Mouse (Mus musculus): ENCODE measurements around the gene BC049715. TPM values are rescaled to one million over a fixed set of nuclear protein-coding genes. Genes with fewer than 3 reads are reported as not detected.

BC049715 gene
- total and polyA plus RNA-seq, 3 experiments = 0.27 to 1.2 TPM; not detected in 1

DNA sequence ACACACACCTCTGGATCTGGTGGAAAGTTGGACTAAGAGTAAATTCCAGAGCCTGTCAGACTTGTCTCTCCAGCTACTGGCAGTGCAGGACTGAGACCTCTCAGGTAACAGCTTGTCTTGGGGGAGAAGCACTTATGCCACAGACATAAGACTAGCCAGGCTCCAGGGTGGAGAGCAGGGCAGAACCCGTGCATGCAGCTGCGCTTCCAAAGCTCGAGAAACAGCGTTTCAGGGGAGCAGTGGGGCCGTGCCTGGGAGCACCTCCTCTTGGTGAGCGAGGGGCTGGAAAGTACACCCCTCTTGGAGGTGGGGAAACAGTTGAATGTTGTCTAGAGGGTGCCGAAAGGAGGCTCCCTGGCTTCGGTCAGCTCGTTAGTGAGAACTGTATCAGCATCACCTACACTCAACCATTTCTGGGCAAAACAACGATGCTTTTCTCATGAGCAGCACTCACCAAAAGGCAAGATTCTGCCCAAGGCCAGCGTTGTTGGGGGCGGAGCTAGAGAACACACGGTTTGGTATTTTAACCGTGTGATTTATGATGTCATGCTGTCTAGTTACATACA, 28.7 kb downstream of the BC049715 start:
- H3K9ac ChIP-seq (ENCODE audit: control insufficient read depth, low read depth, low read length, poor library complexity, severe bottlenecking) = no peak overlapping the region
- no peaks in the 10 kb centered on the region for H3K9me3 ChIP-seq (replicated peaks; ENCODE audit: insufficient read depth, low read length)
- H3K27ac ChIP-seq (ENCODE audit: control insufficient read depth, low read depth, low read length) = no peak overlapping the region
- no peak for TF ChIP-seq POLR2AphosphoS5 (IDR thresholded peaks at IDR 0.05; ENCODE audit: borderline replicate concordance, low read depth, low read length)
- TF ChIP-seq MAFK (IDR thresholded peaks at IDR 0.05; ENCODE audit: borderline replicate concordance, low read depth, low read length) = no peak
- TF ChIP-seq CTCF (IDR thresholded peaks at IDR 0.05 in 2 of 3, conservative IDR thresholded peaks at IDR 0.05 in 1 of 3; ENCODE audit: control insufficient read depth in 1 of 3, insufficient read depth in 1 of 3, low read depth in 2 of 3, low read length in 3 of 3, poor library complexity in 1 of 3, severe bottlenecking in 1 of 3) = no peak; a peak in 1 of 6 replicates
- no peaks in the 10 kb centered on the region for H3K79me2 ChIP-seq (ENCODE audit: control insufficient read depth, insufficient read depth, low read length, poor library complexity)
- H3K36me3 ChIP-seq (ENCODE audit: control insufficient read depth in 1 of 2, insufficient read depth in 2 of 2, low read length in 2 of 2) = peaks cover 0 to 9% of the 10 kb centered on the region in 2 experiments; a peak in 2 of 4 replicates
- H3K4me1 ChIP-seq (ENCODE audit: control insufficient read depth in 1 of 2, insufficient read depth in 2 of 2, low read length in 2 of 2) = peaks cover 0 to 22% of the 10 kb centered on the region in 2 experiments; a peak in 3 of 4 replicates
- no peak overlapping the region for H3K4me3 ChIP-seq (ENCODE audit: control insufficient read depth in 1 of 2, insufficient read depth in 1 of 2, low read depth in 2 of 2, low read length in 2 of 2)
- no peaks in the 10 kb centered on the region for H3K27me3 ChIP-seq (ENCODE audit: control insufficient read depth in 1 of 2, insufficient read depth in 2 of 2, low read length in 2 of 2)
- DNase-seq (ENCODE audit: low read depth, low spot score) = no peak

DNA sequence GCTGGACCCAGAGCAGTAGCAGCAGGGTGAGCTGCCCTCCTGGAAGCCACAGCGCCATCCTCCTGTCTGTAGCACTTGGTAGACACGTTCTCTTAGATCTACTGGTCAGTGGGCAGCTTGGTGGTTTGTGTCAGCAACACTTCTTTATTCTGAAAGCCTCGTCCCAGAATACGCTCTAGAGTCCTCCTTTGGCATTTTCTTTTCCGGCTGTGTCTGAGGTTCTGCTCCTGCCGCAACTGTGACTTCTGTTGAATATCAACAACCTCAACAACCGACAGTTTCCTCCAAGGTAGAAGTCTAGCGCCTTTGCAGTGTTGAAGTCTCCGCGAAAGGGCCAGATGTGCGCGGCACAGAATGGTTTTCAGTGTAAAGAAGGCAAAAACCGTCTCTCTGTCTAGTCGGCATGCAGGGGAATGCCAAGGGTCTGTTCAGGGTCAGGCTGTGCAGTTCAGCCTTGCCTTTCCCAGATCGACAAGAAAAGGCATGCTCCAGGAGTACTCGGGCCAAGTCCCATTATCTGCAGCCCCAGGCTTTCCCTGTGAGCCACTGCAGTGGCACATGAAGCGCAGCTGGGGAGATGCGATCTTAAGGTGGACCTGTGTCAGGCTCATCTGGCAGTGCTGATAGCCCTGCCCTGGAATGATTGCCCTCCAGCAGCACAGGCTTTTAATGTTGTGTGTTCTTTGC, 29.9 kb downstream of the BC049715 start, which contains the start of gene Art4:
TSS of gene Art4 (minus strand) at position 548 of the 687 bp plus-strand sequence.
- Histone ChIP-seq H3K9me3 (replicated peaks; ENCODE audit: insufficient read depth, low read length) (no peaks in the 10 kb centered on the region), H3K4me3 (ENCODE audit: control insufficient read depth in 1 of 2, insufficient read depth in 1 of 2, low read depth in 2 of 2, low read length in 2 of 2) (peak within 1 kb of the TSS; percentile 16 to 67), H3K9ac (ENCODE audit: control insufficient read depth, low read depth, low read length, poor library complexity, severe bottlenecking) (peak within 1 kb of the TSS; percentile 43), H3K4me1 (ENCODE audit: control insufficient read depth in 1 of 2, insufficient read depth in 2 of 2, low read length in 2 of 2) (peaks cover 0 to 22% of the 10 kb centered on the region in 2 experiments; a peak in 3 of 4 replicates), H3K27ac (ENCODE audit: control insufficient read depth, low read depth, low read length) (peak within 1 kb of the TSS; percentile 28; the same call in 1 of the 2 replicates), H3K36me3 (ENCODE audit: control insufficient read depth in 1 of 2, insufficient read depth in 2 of 2, low read length in 2 of 2) (peaks cover 0 to 9% of the 10 kb centered on the region in 2 experiments; a peak in 2 of 4 replicates), H3K79me2 (ENCODE audit: control insufficient read depth, insufficient read depth, low read length, poor library complexity) (no peaks in the 10 kb centered on the region), H3K27me3 (ENCODE audit: control insufficient read depth in 1 of 2, insufficient read depth in 2 of 2, low read length in 2 of 2) (no peaks in the 10 kb centered on the region)
- peak; percentile 85 for DNase-seq (ENCODE audit: low read depth, low spot score)
- TF ChIP-seq TAL1 (IDR thresholded peaks at IDR 0.05; ENCODE audit: low read length) (peak; percentile 94), SIN3A (IDR thresholded peaks at IDR 0.05; ENCODE audit: low read length) (peak; percentile 66), USF2 (IDR thresholded peaks at IDR 0.05; ENCODE audit: borderline replicate concordance in 1 of 2, insufficient read depth in 1 of 2, low read depth in 1 of 2, low read length in 2 of 2) (no peak), BHLHE40 (IDR thresholded peaks at IDR 0.05; ENCODE audit: borderline replicate concordance, low read depth, low read length) (peak; percentile 83), ELF1 (IDR thresholded peaks at IDR 0.05; ENCODE audit: low read depth, low read length) (no peak), POLR2AphosphoS2 (IDR thresholded peaks at IDR 0.05; ENCODE audit: low read length) (no peak), ZKSCAN1 (IDR thresholded peaks at IDR 0.05; ENCODE audit: low read depth, low read length) (no peak), MAZ (IDR thresholded peaks at IDR 0.05; ENCODE audit: low read depth, low read length) (no peak; the same call in 1 of the 2 replicates), ZC3H11A (IDR thresholded peaks at IDR 0.05; ENCODE audit: low read depth, low read length) (no peak), POLR2AphosphoS5 (IDR thresholded peaks at IDR 0.05; ENCODE audit: borderline replicate concordance, low read depth, low read length) (no peak), E2F4 (IDR thresholded peaks at IDR 0.05; ENCODE audit: borderline replicate concordance, low read depth, low read length) (no peak), EP300 (IDR thresholded peaks at IDR 0.05; ENCODE audit: low read depth in 1 of 2, low read length in 2 of 2) (peak; percentile 88 to 93), USF1 (IDR thresholded peaks at IDR 0.05; ENCODE audit: low read depth, low read length) (no peak), ZMIZ1 (IDR thresholded peaks at IDR 0.05; ENCODE audit: low read depth, low read length) (no peak), UBTF (IDR thresholded peaks at IDR 0.05; ENCODE audit: borderline replicate concordance, insufficient read depth, low read depth, low read length) (0 out of 2 replicates have a peak, but pooled peaks have one; percentile 32), CHD1 (IDR thresholded peaks at IDR 0.05; ENCODE audit: low read depth, low read length) (no peak), NELFE (IDR thresholded peaks at IDR 0.05; ENCODE audit: low read depth, low read length) (no peak), HCFC1 (IDR thresholded peaks at IDR 0.05; ENCODE audit: low read depth, low read length) (no peak), GATA1 (IDR thresholded peaks at IDR 0.05; ENCODE audit: low read depth, low read length) (peak; percentile 87), JUND (IDR thresholded peaks at IDR 0.05; ENCODE audit: low read depth, low read length) (no peak), CHD2 (IDR thresholded peaks at IDR 0.05; ENCODE audit: low read length) (no peak; the same call in 1 of the 2 replicates), POLR2A (IDR thresholded peaks at IDR 0.05; ENCODE audit: control insufficient read depth in 1 of 2, insufficient read depth in 1 of 2, low read depth in 1 of 2, low read length in 2 of 2, poor library complexity in 1 of 2) (no peak), MEF2A (IDR thresholded peaks at IDR 0.05; ENCODE audit: extremely low read depth, insufficient replicate concordance, low read depth, low read length, poor library complexity, severe bottlenecking) (no peak), SMC3 (IDR thresholded peaks at IDR 0.05; ENCODE audit: low read depth, low read length) (peak; percentile 25), NRF1 (IDR thresholded peaks at IDR 0.05; ENCODE audit: insufficient read depth, low read depth, low read length, poor library complexity, severe bottlenecking) (no peak), GABPA (IDR thresholded peaks at IDR 0.05; ENCODE audit: low read depth, low read length) (no peak), MYB (IDR thresholded peaks at IDR 0.05; ENCODE audit: low read depth, low read length) (no peak)
